Mouse (Mus musculus) lung, embryonic 14.5 days (tissue): Measurements from ENCODE around the gene Atxn7. TPM values are rescaled to one million over a fixed set of nuclear protein-coding genes. Genes with fewer than 3 reads are reported as not detected.

ENCODE experiments used
- ATAC-seq: fragments of 200-750 bp; cut with Nextera tagmentation; 2 replicates; pipeline ENCODE4 v1.8.0; 2017; ENCODE audit warnings: mild to moderate bottlenecking, moderate TSS enrichment, moderate library complexity; ENCODE audit not compliant: insufficient read depth
- DNase-seq: peaks from one replicate; pipeline ENCODE4 v3.0.0-alpha.2; 2015
- H3K27ac ChIP-seq: fragments of 300-500 bp; sonication (generic); 2 replicates; pipeline ENCODE4 v1.5.1; 2014; ENCODE audit warnings: low read depth, mild to moderate bottlenecking, moderate library complexity
- H3K27me3 ChIP-seq: fragments of 300-500 bp; sonication (generic); 2 replicates; pipeline ENCODE4 v1.6.1; 2014; ENCODE audit warnings: low read length, control low read depth; ENCODE audit not compliant: insufficient read depth
- H3K36me3 ChIP-seq: fragments of 300-500 bp; sonication (generic); 2 replicates; pipeline ENCODE4 v1.6.1; 2014; ENCODE audit warnings: control low read depth; ENCODE audit not compliant: insufficient read depth
- H3K4me1 ChIP-seq: fragments of 300-500 bp; sonication (generic); 2 replicates; pipeline ENCODE4 v1.6.1; 2014; ENCODE audit warnings: antibody characterized with exemption, control low read depth; ENCODE audit not compliant: insufficient read depth
- H3K4me2 ChIP-seq: fragments of 300-500 bp; sonication (generic); 2 replicates; pipeline ENCODE4 v1.6.1; 2014; ENCODE audit warnings: mild to moderate bottlenecking
- H3K4me3 ChIP-seq: fragments of 300-500 bp; sonication (generic); 2 replicates; pipeline ENCODE4 v1.5.1; 2014; ENCODE audit warnings: low read depth, low read length
- H3K9ac ChIP-seq: fragments of 300-500 bp; sonication (generic); 2 replicates; pipeline ENCODE4 v1.6.1; 2014
- H3K9me3 ChIP-seq: fragments of 300-500 bp; sonication (generic); 2 replicates; pipeline ENCODE4 v1.6.1; 2016; ENCODE audit warnings: low read depth, low read length, control low read depth
- CTCF ChIP-seq: IDR thresholded peaks from 2 replicates; pipeline ENCODE4 v1.5.1; 2016; ENCODE audit warnings: antibody characterized with exemption, low read depth
- WGBS: fragments of 180-500 bp; shearing (Covaris S2); extraction: QIAGEN DNeasy Blood & Tissue Kit; methylation state at CpG from one replicate; pipeline ENCODE4 v1.1.7; 2014; 5-methylcytosine and 5-hydroxymethylcytosine counted together
- polyA plus RNA-seq: library from polyadenylated mRNA; unstranded; fragments of >200 nt; fragmentation: Nextera tagmentation; extraction: Ambion mirVana; gene quantifications from 2 replicates; pipeline ENCODE4 v1.2.1, GENCODE M21; 2014

Atxn7 gene
- polyA plus RNA-seq = 6.0 and 6.9 TPM in 2 replicates

- Histone ChIP-seq H3K36me3 (0 out of 2 replicates have a peak, but pooled peaks cover 2% of the 10 kb centered on the region), H3K9me3 (no peaks in the 10 kb centered on the region), H3K27ac (peak within 1 kb of the TSS; percentile 91), H3K4me3 (peak within 1 kb of the TSS; percentile 85), H3K4me1 (no peaks in the 10 kb centered on the region), H3K4me2 (peak within 1 kb of the TSS; percentile 55), H3K9ac (peak within 1 kb of the TSS; percentile 99), H3K27me3 (no peaks in the 10 kb centered on the region)
- WGBS = 2% methylated on average over 42 of the region's 56 CpGs
- DNase-seq (peak; percentile 59), ATAC-seq (peak; percentile 63)
- TF ChIP-seq CTCF = no peak
Observed at GRCm38 (mm10) chr14:13961401-13962112, at the start of gene Atxn7, which contains the start of gene Thoc7. Gene Atxn7, plus strand, starts transcription at chr14:13961440. Gene Thoc7, minus strand, starts transcription at chr14:13961852.

GRCm38 (mm10) chr14:13914387-13915082 lies 46.7 kb upstream of the Atxn7 start, which contains the start of gene Gm281:
Gene Gm281, minus strand, starts transcription at chr14:13914478.
- Histone ChIP-seq H3K4me3 (no peak within 1 kb of the TSS), H3K9ac (no peak within 1 kb of the TSS), H3K36me3 (no peaks in the 10 kb centered on the region), H3K27me3 (no peaks in the 10 kb centered on the region), H3K4me1 (no peaks in the 10 kb centered on the region), H3K9me3 (no peaks in the 10 kb centered on the region), H3K4me2 (no peak within 1 kb of the TSS), H3K27ac (no peak within 1 kb of the TSS)
- no peak for TF ChIP-seq CTCF
- ATAC-seq (no peak), DNase-seq (no peak)
- 41% methylated on average over 1 of the region's 1 CpGs for WGBS

- H3K4me2 ChIP-seq = no peak overlapping the region
- H3K9ac ChIP-seq = no peak overlapping the region
- no peaks in the 10 kb centered on the region for H3K4me1 ChIP-seq
- ATAC-seq (peak; percentile 44; the same call in 1 of the 2 replicates), DNase-seq (peak; percentile 2)
- H3K27me3 ChIP-seq = no peaks in the 10 kb centered on the region
- H3K27ac ChIP-seq = no peak overlapping the region
- no peaks in the 10 kb centered on the region for H3K9me3 ChIP-seq
- no peak overlapping the region for H3K4me3 ChIP-seq
- WGBS = 42% methylated on average over 4 of the region's 4 CpGs
- H3K36me3 ChIP-seq = no peaks in the 10 kb centered on the region
- TF ChIP-seq CTCF = no peak
Observed at GRCm38 (mm10) chr14:13915207-13915606, 46.0 kb upstream of the Atxn7 start.

- DNase-seq = no peak
- no peak for ATAC-seq
- H3K4me1 ChIP-seq = no peaks in the 10 kb centered on the region
- H3K27ac ChIP-seq = no peak overlapping the region
- no peaks in the 10 kb centered on the region for H3K36me3 ChIP-seq
- WGBS = 84% methylated on average over 10 of the region's 10 CpGs
- no peak overlapping the region for H3K4me3 ChIP-seq
- H3K9ac ChIP-seq = no peak overlapping the region
- no peaks in the 10 kb centered on the region for H3K9me3 ChIP-seq
- H3K4me2 ChIP-seq = no peak overlapping the region
- no peaks in the 10 kb centered on the region for H3K27me3 ChIP-seq
- TF ChIP-seq CTCF = no peak
Observed at GRCm38 (mm10) chr14:13917208-13917607, 44.0 kb upstream of the Atxn7 start.

- WGBS = 32% methylated on average over 3 of the region's 3 CpGs
- Histone ChIP-seq H3K9me3 (no peaks in the 10 kb centered on the region), H3K4me1 (no peaks in the 10 kb centered on the region), H3K4me2 (no peak overlapping the region), H3K27ac (no peak overlapping the region), H3K36me3 (no peaks in the 10 kb centered on the region), H3K4me3 (no peak overlapping the region), H3K9ac (no peak overlapping the region), H3K27me3 (no peaks in the 10 kb centered on the region)
- TF ChIP-seq CTCF = peak; percentile 85
- ATAC-seq (peak; percentile 81; the same call in 1 of the 2 replicates), DNase-seq (peak; percentile 92)
Observed at GRCm38 (mm10) chr14:13917630-13918029, 43.6 kb upstream of the Atxn7 start.

DNA sequence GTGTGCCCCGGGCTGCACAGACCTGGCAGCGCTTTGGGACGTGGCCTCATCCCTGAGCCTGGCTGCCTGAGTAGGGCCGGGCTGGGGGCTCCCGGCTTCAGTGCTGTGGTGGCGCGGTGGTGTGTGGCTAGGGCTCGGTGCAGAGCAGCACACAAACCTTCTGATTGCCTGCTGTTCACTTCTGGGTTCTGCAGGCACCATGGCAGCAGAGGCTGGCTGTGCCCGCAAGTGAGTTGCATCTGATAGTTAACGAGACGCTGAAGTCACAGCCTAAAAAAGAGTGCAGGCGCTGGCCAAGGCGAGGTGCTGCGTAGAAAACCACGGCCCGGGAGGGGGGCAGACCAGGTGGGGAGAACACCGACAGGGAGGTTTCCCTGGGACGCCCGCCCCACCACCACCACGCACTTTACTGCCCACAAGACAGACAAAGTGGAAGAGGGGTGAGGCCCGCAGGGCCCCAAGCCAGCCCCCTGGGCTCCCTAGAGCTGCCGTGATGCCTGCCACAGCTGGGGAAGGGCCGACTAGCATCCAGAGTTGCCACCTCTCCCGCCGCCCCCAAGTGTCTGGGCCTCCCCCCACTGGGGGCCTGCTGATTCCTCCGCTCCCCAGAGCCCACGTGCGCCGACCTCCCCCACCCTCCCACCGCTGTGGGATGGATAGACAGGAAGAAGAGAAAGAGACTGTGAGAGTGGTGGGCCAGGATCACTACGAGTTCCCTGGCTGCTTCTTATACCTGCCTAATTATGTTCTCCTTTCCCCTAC lies 27.8 kb upstream of the Atxn7 start:
- H3K27ac ChIP-seq = no peak overlapping the region
- DNase-seq = peak; percentile 10
- no peaks in the 10 kb centered on the region for H3K9me3 ChIP-seq
- ATAC-seq = peak; percentile 71
- peak overlapping the region; percentile 48 for H3K9ac ChIP-seq
- H3K36me3 ChIP-seq = no peaks in the 10 kb centered on the region
- H3K4me3 ChIP-seq = peak overlapping the region; percentile 31
- no peak for TF ChIP-seq CTCF
- H3K27me3 ChIP-seq = no peaks in the 10 kb centered on the region
- no peaks in the 10 kb centered on the region for H3K4me1 ChIP-seq
- WGBS = 24% methylated on average over 30 of the region's 31 CpGs
- peak overlapping the region; percentile 68 for H3K4me2 ChIP-seq

GRCm38 (mm10) chr14:13934052-13934371 lies 27.2 kb upstream of the Atxn7 start:
- H3K36me3 ChIP-seq = no peaks in the 10 kb centered on the region
- no peaks in the 10 kb centered on the region for H3K9me3 ChIP-seq
- no peak overlapping the region for H3K27ac ChIP-seq
- no peak for DNase-seq
- TF ChIP-seq CTCF = no peak
- no peak for ATAC-seq
- peak overlapping the region; percentile 68 for H3K4me2 ChIP-seq
- H3K4me3 ChIP-seq = peak overlapping the region; percentile 31
- 41% methylated on average over 5 of the region's 5 CpGs for WGBS
- no peaks in the 10 kb centered on the region for H3K4me1 ChIP-seq
- H3K27me3 ChIP-seq = no peaks in the 10 kb centered on the region
- H3K9ac ChIP-seq = no peak overlapping the region
